Comparison of ENCODE assay signal across 36 mouse cellular contexts in genomic region chr2:76378646-76379045, GRCm38 (mm10). TPM values are rescaled to one million over a fixed set of nuclear protein-coding genes. Genes with fewer than 3 reads are reported as not detected.
"Had no signal": no experiment of that assay in that cellular context is flagged by ENCODE, and none has a peak within 500 bp of the region (broad histone marks: within the 10 kb centered on the region; RNA-seq: fewer than 3 reads in every experiment).

No protein-coding gene starts in this region.

- H3K9ac ChIP-seq: embryonic facial prominence, embryonic 12.5 days; embryonic facial prominence, embryonic 13.5 days; embryonic facial prominence, embryonic 15.5 days; forebrain, embryonic 12.5 days; forebrain, embryonic 13.5 days; forebrain, embryonic 15.5 days; forebrain, postnatal 0 days had no signal

- H3K27me3 ChIP-seq: embryonic facial prominence, embryonic 12.5 days; embryonic facial prominence, embryonic 13.5 days; embryonic facial prominence, embryonic 15.5 days; forebrain, embryonic 12.5 days; forebrain, embryonic 13.5 days; forebrain, embryonic 15.5 days had no signal

- H3K4me3 ChIP-seq: embryonic facial prominence, embryonic 10.5 days; embryonic facial prominence, embryonic 12.5 days; embryonic facial prominence, embryonic 13.5 days; embryonic facial prominence, embryonic 15.5 days; erythroblast, embryonic 14.5 days; forebrain, embryonic 10.5 days; forebrain, embryonic 12.5 days; forebrain, embryonic 13.5 days; forebrain, embryonic 15.5 days; gastrocnemius, adult 2 months; heart, embryonic 10.5 days had no signal

- H3K4me1 ChIP-seq: embryonic facial prominence, embryonic 10.5 days; embryonic facial prominence, embryonic 12.5 days; embryonic facial prominence, embryonic 13.5 days; embryonic facial prominence, embryonic 15.5 days; forebrain, embryonic 10.5 days; forebrain, embryonic 12.5 days; forebrain, embryonic 13.5 days; forebrain, embryonic 15.5 days; heart, embryonic 10.5 days had no signal

- DNase-seq: cerebellum, adult 9-11 months; cerebellum, postnatal 10 days; cerebellum, postnatal 14 days; cerebellum, postnatal 25 days; cerebellum, postnatal 36 days; embryo, embryonic 11 days; forebrain, postnatal 0 days; gastrocnemius, adult 2 months; gastrocnemius, postnatal 10 days; gastrocnemius, postnatal 14 days; gastrocnemius, postnatal 25 days; gastrocnemius, postnatal 36 days; heart, adult 18-20 months had no signal

- H3K27ac ChIP-seq: embryonic facial prominence, embryonic 10.5 days; embryonic facial prominence, embryonic 12.5 days; embryonic facial prominence, embryonic 13.5 days; embryonic facial prominence, embryonic 15.5 days; forebrain, embryonic 10.5 days; forebrain, embryonic 12.5 days; forebrain, embryonic 13.5 days; forebrain, embryonic 15.5 days; gastrocnemius, adult 2 months; heart, embryonic 10.5 days had no signal

RNA-seq across cellular contexts. Expression of gene Cyct, which starts 18.4 kb away (rescaled TPM):
- total RNA-seq: common myeloid progenitor, adult 5-6 weeks; forebrain, postnatal 0 days; gastrocnemius, adult 18-20 months; gastrocnemius, adult 2 months; gastrocnemius, adult 8-10 months; gastrocnemius, postnatal 10 days; gastrocnemius, postnatal 14 days; gastrocnemius, postnatal 25 days; gastrocnemius, postnatal 36 days; gastrocnemius, postnatal 4 days; granulocyte monocyte progenitor cell, adult 5-6 weeks had no signal
- polyA plus RNA-seq: cortical plate, adult 2 months; embryonic facial prominence, embryonic 10.5 days; embryonic facial prominence, embryonic 11.5 days; embryonic facial prominence, embryonic 12.5 days; embryonic facial prominence, embryonic 13.5 days; embryonic facial prominence, embryonic 14.5 days; embryonic facial prominence, embryonic 15.5 days; erythroblast, embryonic 14.5 days; forebrain, embryonic 10.5 days; forebrain, embryonic 11.5 days; forebrain, embryonic 12.5 days; forebrain, embryonic 13.5 days; forebrain, embryonic 14.5 days; forebrain, embryonic 16.5 days; frontal cortex, adult 2 months; gonadal fat pad, adult 2 months had no signal

RNA-seq across cellular contexts. Expression of gene Osbpl6, which starts 27.7 kb away (rescaled TPM):
- total RNA-seq: common myeloid progenitor, adult 5-6 weeks; granulocyte monocyte progenitor cell, adult 5-6 weeks had no signal
- polyA plus RNA-seq: erythroblast, embryonic 14.5 days had no signal

RNA-seq across cellular contexts. Expression of gene Pde11a, which starts 40.1 kb away (rescaled TPM):
- total RNA-seq: common myeloid progenitor, adult 5-6 weeks; granulocyte monocyte progenitor cell, adult 5-6 weeks had no signal
- polyA plus RNA-seq: erythroblast, embryonic 14.5 days had no signal
